Mouse (Mus musculus) Patski (cell line): Measurements from ENCODE around the gene Reln. TPM values are rescaled to one million over a fixed set of nuclear protein-coding genes. Genes with fewer than 3 reads are reported as not detected.

ENCODE experiments used
- ATAC-seq: fragments of 100-300 bp; one replicate; pipeline ENCODE4 v1.8.0; 2021
- CTCF ChIA-PET: fragments of 350-600 bp; sonication (Branson Sonifier 250); formaldehyde crosslinking; loops from one replicate; lab custom pipeline; 2022; ENCODE audit warnings: inconsistent platforms; lab: Charles Lee
- POLR2A ChIA-PET: fragments of 350-600 bp; sonication (Branson Sonifier 250); formaldehyde crosslinking; loops from one replicate; lab custom pipeline; 2022; ENCODE audit warnings: antibody characterized with exemption, inconsistent platforms; lab: Charles Lee
- DNase-seq: peaks from one replicate; pipeline ENCODE4 v3.0.0-alpha.2; 2011; ENCODE audit warnings: low read depth, low spot score
- H3K27me3 ChIP-seq: fragments of 371-371 bp; one replicate; pipeline ENCODE4 v1.5.1; 2021
- CTCF ChIP-seq: fragments of 100-300 bp; IDR thresholded peaks from one replicate; pipeline ENCODE4 v1.5.1; 2021
- in situ Hi-C: fragments of 300-500 bp; cut with MboI; formaldehyde crosslinking; loops from 3 replicates; pipeline ENCODE4 v1.11.1; 2018; ENCODE audit warnings: low pct_unique_long_range_greater_than_20kb, mixed read lengths
- polyA plus RNA-seq: library from polyadenylated mRNA; unstranded; gene quantifications from one replicate; pipeline ENCODE4 v1.2.3, GENCODE M21; 2021

The Reln gene
- polyA plus RNA-seq, 1 experiment from 2014 or later = not detected

DNA sequence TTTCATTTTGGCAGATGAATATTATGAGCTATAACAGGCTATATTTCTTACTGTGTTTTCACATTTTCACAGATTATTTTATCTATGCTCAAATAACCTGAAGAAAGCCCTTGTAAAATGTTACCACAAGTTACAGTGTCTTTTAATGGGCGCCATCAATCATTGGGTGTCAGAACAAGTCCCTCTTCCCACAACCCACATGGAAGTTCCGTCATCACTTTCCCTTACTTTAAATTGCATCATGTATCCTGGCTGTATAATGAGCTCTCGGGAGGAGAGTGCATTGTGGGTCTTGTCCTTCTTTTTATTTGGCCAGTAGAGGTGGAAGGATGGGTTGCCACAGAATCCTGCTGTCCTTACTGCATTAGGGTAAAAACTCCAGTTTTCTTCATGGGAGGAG is 434.8 kb downstream of the Reln start:
- DNase-seq = no peak
- POLR2A ChIA-PET = no interaction called here
- CTCF ChIA-PET = interaction anchor here (1.5 kb wide), 1 partner anchor 10 kb away, joined by 3 read pairs; no protein-coding TSS in a partner anchor
- H3K27me3 ChIP-seq = peaks cover 18% of the 10 kb centered on the region
- no peak for TF ChIP-seq CTCF
- ATAC-seq = no peak
- in situ Hi-C loops = no loop called here

DNA sequence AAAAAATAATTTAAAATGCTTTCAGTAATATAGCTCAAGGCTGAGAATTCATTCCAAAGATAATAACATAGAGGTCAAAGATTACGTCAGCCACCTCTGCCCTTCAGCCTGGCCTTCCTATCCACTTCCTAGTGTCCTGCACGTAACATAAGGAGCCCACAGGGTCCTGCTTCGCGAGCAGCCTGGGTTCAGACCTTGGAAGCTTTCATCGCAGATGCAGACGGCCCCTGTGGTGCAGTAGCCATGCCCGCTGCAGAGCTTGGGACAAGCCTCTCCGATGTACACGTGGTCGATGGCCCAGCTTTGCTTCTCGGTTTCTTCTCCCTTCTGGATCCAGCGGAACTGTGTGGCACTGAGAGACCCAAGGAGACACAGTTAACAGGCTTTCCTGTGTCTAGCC is 443.1 kb downstream of the Reln start:
- peaks cover 42% of the 10 kb centered on the region for H3K27me3 ChIP-seq
- TF ChIP-seq CTCF = no peak
- CTCF ChIA-PET = no interaction called here
- no peak for DNase-seq
- no peak for ATAC-seq
- in situ Hi-C loops = no loop called here
- POLR2A ChIA-PET = interaction anchor here (0.8 kb wide), 1 partner anchor 11 kb away, joined by 3 read pairs; no protein-coding TSS in a partner anchor

DNA sequence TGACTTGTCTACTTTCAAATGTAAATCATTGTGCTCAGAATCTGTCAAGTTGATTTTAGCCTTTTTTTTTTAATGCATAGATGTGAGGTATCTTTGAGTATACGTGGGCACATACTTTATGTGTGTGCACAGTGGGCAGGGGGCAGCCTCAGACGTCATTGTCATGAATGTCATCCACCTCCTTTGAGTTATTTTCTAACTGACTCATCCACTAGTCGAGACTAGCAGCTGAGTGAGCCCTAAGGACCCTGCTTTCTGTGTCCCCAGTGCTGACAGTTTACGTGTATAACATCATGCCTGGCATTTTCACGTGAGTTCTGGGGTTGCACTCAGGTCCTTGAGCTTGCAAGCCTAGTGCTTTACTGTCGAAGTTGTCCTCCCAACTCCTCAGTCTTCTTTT is 443.6 kb downstream of the Reln start:
- in situ Hi-C loops = no loop called here
- peaks cover 42% of the 10 kb centered on the region for H3K27me3 ChIP-seq
- ATAC-seq = no peak
- ChIA-PET CTCF (no interaction called here), POLR2A (interaction anchor here (0.8 kb wide), 1 partner anchor 10 kb away, joined by 3 read pairs; no protein-coding TSS in a partner anchor)
- no peak for DNase-seq
- no peak for TF ChIP-seq CTCF

DNA sequence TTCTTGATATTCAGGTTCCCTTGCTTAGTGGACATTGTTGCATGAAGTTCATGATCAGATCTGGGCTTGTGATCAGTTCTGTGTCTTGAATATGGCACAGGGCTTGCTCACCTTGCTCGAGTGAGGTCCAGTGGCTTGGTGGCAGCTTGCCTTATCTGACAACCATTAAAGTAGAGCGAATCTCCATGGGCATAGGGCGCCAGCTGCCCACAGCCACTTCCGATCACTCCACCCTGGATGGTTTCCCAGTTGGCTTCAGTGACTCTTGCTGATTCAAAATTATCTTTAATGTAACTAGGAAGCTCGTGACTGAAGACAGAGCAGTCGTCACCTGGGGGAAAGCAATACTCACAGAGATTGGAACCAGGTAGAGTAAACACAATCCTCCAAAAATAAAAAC is 445.6 kb downstream of the Reln start:
- in situ Hi-C loops = no loop called here
- H3K27me3 ChIP-seq = peaks cover 31% of the 10 kb centered on the region
- CTCF ChIA-PET = interaction anchor here (1.1 kb wide), 1 partner anchor 1326 kb away, joined by 3 read pairs; no protein-coding TSS in a partner anchor
- no peak for DNase-seq
- no peak for ATAC-seq
- POLR2A ChIA-PET = no interaction called here
- no peak for TF ChIP-seq CTCF

DNA sequence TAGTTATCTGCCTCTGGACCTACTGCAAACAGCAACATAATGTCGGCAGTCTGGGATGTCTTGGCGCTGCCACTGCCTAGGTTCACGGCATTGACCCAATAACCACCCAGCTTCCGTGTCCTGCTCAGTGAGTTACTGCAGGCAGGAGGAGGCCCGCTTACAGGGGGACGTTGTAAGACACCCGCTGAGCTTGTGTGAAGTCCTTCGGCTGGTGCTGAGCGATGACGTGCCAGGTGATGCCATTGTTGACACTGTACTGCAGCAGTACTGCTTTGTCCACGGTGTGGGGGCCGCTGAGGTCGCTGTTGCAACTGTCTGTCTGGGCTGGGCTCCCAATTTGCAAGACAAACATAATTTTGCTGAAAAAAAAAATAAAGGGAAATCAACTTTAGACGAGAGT is 447.9 kb downstream of the Reln start:
- ChIA-PET CTCF (no interaction called here), POLR2A (no interaction called here)
- in situ Hi-C loops = no loop called here
- no peak for ATAC-seq
- no peak for TF ChIP-seq CTCF
- DNase-seq = no peak
- peaks cover 47% of the 10 kb centered on the region for H3K27me3 ChIP-seq

DNA sequence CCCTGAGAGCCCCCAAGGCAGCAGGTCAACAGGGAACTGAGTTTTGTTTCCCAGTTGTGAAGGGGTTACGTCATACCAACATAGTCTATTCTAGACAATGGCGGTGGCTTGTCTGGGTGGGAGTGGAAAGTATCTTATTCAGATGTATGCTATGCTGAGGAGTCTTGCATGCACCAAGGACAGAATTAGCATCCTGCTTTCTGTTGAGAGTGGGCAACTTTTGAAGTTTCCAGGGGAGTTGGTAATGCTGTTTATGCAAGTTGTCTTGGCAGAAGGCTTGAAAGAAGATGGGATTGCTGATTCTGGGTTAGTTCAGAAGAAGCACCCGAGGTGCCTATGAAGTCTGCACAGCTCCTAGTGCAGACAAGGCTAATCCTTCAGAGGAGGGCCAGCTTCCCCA is 450.3 kb downstream of the Reln start:
- no peak for ATAC-seq
- no peak for DNase-seq
- in situ Hi-C loops = no loop called here
- CTCF ChIA-PET = no interaction called here
- POLR2A ChIA-PET = no interaction called here
- TF ChIP-seq CTCF = no peak
- peaks cover 57% of the 10 kb centered on the region for H3K27me3 ChIP-seq

DNA sequence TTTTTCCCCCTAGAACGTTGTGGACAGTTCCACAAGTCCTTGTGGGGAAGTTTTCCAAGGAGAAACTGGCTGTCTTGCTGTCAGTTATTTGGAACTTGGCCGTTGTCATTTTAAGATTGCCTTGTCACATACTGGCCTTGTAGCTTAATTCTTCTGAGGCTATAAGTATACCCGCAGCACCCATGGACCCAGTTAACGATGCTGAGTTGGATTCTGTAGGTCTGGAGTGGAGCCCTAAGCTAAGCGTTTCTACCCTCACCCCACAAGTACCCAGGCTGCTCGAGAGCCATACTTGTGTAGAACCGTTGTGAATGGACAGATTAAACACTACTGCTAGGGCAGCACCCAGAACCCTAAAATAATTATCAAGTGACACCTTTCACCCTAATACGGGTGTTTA is 477.8 kb downstream of the Reln start:
- peaks cover 37% of the 10 kb centered on the region for H3K27me3 ChIP-seq
- ChIA-PET CTCF (interaction anchor here (1.5 kb wide), 1 partner anchor 19 kb away, joined by 3 read pairs; no protein-coding TSS in a partner anchor), POLR2A (no interaction called here)
- in situ Hi-C loops = no loop called here
- no peak for TF ChIP-seq CTCF
- no peak for DNase-seq
- no peak for ATAC-seq

DNA sequence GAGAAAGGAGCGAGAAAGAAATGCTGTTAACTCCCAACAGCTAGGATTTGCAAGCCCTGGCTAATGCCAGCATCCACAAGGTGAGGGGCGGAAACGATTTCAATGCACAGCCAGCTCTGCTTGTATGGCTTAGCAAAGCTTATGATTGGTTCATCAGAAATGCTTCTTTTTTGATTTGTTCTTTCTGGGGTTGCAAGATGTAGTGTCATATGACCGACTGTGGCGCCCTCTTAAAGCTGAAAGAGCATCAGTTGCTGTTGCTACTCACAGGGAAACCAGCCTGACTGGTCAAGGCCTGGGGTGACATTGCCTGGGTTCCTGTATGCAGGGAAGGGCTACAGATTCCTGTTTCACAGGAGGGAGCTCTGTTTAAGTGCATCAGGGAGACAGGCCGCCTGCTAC is 478.2 kb downstream of the Reln start:
- TF ChIP-seq CTCF = no peak
- no peak for DNase-seq
- H3K27me3 ChIP-seq = peaks cover 42% of the 10 kb centered on the region
- in situ Hi-C loops = no loop called here
- ChIA-PET CTCF (interaction anchor here (1.5 kb wide), 1 partner anchor 19 kb away, joined by 3 read pairs; no protein-coding TSS in a partner anchor), POLR2A (no interaction called here)
- no peak for ATAC-seq

DNA sequence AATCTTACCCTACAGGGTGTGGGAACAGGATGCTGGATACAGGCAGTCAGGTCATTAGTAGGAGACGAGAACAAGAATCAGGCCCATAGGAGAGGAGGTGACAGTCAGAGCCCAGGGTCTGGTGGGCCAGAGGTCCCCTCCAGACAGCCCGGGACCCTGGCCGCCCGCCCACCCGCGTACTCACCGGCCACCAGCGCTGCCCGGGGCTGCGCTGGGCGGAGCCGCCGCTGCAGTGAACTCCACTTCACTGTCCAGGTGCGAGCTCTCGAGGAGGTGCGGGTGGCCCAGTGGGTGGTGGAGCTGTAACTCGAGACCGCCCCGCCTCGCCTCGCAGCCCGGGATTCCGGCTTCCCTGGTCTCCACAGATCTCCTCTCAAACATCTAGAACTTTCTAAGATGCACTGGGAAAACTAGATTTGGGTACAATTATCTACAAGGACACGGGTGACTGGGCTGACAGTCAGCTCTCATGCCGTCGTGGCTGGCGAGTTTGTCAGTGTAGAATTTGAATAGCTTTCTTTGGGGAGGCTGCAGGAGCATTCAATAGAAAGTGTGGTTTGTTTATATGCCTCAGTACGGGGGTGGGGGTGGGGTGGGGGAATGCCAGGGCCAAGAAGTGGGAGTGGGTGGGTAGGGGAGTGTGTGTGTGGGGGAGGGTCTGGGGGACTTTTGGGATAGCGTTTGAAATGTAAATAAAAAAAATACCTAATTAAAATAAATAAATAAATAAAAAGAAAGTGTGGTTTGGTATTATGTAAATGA is 479.0 kb downstream of the Reln start, which contains the start of gene Slc26a5:
Gene Slc26a5, minus strand, starts transcription at position 259 of the 762 bp plus-strand sequence.
- in situ Hi-C loops = no loop called here
- POLR2A ChIA-PET = no interaction called here
- no peak for TF ChIP-seq CTCF
- no peak for DNase-seq
- peaks cover 49% of the 10 kb centered on the region for H3K27me3 ChIP-seq
- ATAC-seq = no peak
- CTCF ChIA-PET = interaction anchor here (1.5 kb wide), 1 partner anchor 18 kb away, joined by 3 read pairs; no protein-coding TSS in a partner anchor

DNA sequence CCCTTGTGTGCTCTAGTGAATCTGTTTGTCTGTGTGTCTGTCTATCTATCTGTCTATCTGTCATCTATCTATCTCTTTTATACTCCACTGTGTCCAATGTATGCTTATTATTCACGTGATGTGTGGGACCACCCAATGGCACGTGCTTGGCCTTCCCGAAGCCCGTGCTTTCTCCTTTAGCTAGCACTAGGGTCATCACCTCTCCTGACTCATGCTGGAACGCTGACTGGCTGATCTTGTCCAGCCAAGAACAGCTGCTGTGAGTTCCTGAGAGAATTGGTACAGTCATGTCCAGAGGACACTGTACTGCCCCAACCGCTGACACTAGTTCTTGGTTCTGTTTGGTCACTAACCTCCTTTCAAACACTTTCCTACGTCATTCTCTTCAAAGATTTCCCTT is 485.8 kb downstream of the Reln start:
- DNase-seq = no peak
- in situ Hi-C loops = no loop called here
- no peak for ATAC-seq

DNA sequence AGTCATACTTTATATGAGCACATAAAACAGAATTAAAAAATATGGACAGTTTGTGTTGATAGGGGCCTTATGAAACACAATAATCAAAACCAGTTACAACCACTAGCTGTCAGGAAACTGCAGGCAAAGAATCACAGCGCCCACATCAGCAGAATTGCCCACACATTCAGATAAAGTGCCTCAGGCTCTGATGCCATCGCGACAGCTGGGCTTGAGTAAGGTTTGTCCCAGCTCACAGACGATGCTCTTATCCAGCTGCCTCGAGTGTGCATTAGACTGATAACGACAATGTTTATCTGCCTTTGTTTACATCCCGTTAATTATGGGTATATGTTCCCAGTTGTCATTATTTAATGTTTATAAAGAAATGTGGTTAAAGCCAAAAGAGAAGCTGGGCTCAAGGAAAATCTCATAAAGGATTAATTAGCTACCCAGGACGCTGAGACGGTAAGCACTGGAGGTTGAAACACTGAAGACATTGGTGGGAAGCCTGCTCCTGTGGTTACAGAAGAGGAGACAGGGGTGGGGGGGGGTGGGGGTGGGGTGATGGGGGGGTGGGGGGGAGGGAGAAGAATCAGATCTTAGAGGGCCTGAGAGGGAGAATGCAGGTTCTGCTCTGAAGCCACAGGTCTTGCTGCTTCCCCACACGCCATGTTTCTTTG is 492.7 kb downstream of the Reln start:
- ATAC-seq (no peak), DNase-seq (no peak)
- in situ Hi-C loops = no loop called here
- no peak for TF ChIP-seq CTCF
- CTCF ChIA-PET = interaction anchor here (1.3 kb wide), 1 partner anchor 9 kb away, joined by 4 read pairs; no protein-coding TSS in a partner anchor
- H3K27me3 ChIP-seq = peaks cover 33% of the 10 kb centered on the region
- POLR2A ChIA-PET = no interaction called here

More for the DNA sequence above, 485.8 kb downstream of the Reln start:
- CTCF ChIA-PET = no interaction called here
- peaks cover 50% of the 10 kb centered on the region for H3K27me3 ChIP-seq
- no peak for TF ChIP-seq CTCF
- POLR2A ChIA-PET = no interaction called here
